Mouse (Mus musculus) testis, adult 2 months (tissue): ENCODE data around the gene Ctnna3. TPM values are rescaled to one million over a fixed set of nuclear protein-coding genes. Genes with fewer than 3 reads are reported as not detected.

Source experiments
- H3K27ac ChIP-seq: fragments of 200-500 bp; 2 replicates; pipeline ENCODE4 v1.5.1; 2012; ENCODE audit warnings: low read depth, low read length; ENCODE audit not compliant: control insufficient read depth, insufficient read depth
- H3K27me3 ChIP-seq: fragments of 200-500 bp; 2 replicates; pipeline ENCODE4 v1.6.1; 2012; ENCODE audit warnings: mild to moderate bottlenecking, low read length, moderate library complexity; ENCODE audit not compliant: control insufficient read depth, insufficient read depth
- H3K36me3 ChIP-seq: fragments of 200-500 bp; 2 replicates; pipeline ENCODE4 v1.6.1; 2012; ENCODE audit warnings: mild to moderate bottlenecking, low read length; ENCODE audit not compliant: control insufficient read depth, insufficient read depth
- H3K4me1 ChIP-seq: fragments of 200-500 bp; 2 replicates; pipeline ENCODE4 v1.6.1; 2012; ENCODE audit warnings: low read length; ENCODE audit not compliant: control insufficient read depth, insufficient read depth
- H3K4me3 ChIP-seq: fragments of 200-500 bp; 2 replicates; pipeline ENCODE4 v1.5.1; 2012; ENCODE audit warnings: low read depth, mild to moderate bottlenecking, low read length, moderate library complexity, mixed read lengths; ENCODE audit not compliant: control insufficient read depth
- CTCF ChIP-seq: fragments of 200-500 bp; IDR thresholded peaks from 2 replicates; pipeline ENCODE4 v1.5.1; 2012; ENCODE audit warnings: low read depth, mild to moderate bottlenecking, inconsistent platforms, low read length, moderate library complexity; ENCODE audit not compliant: control insufficient read depth, insufficient read depth, insufficient replicate concordance
- POLR2A ChIP-seq: fragments of 200-500 bp; IDR thresholded peaks from 2 replicates; pipeline ENCODE4 v1.6.1; 2012; ENCODE audit warnings: low read depth, mild to moderate bottlenecking, inconsistent platforms, low read length, moderate library complexity; ENCODE audit not compliant: control insufficient read depth
- polyA plus RNA-seq: library from polyadenylated mRNA; depleted of rRNA; stranded (reverse); fragments of >200 nt; gene quantifications from 2 replicates; pipeline ENCODE4 v1.2.3, GENCODE M21; 2012

Gene Ctnna3
- polyA plus RNA-seq, 1 experiment, result 38.9 TPM

- no peak within 1 kb of the TSS for H3K27ac ChIP-seq
- no peaks in the 10 kb centered on the region for H3K36me3 ChIP-seq
- TF ChIP-seq CTCF, result no peak
- H3K4me1 ChIP-seq, result peaks cover 13% of the 10 kb centered on the region
- no peak within 1 kb of the TSS for H3K4me3 ChIP-seq
- peaks cover 2% of the 10 kb centered on the region; the same call in 1 of the 2 replicates for H3K27me3 ChIP-seq
Measured at GRCm38 (mm10) chr10:64089680-64090460, 660.0 kb downstream of the Ctnna3 start, which contains the start of gene Lrrtm3. Gene Lrrtm3 (minus strand): TSS chr10:64090277.

- no peaks in the 10 kb centered on the region for H3K36me3 ChIP-seq
- TF ChIP-seq CTCF (no peak), POLR2A (no peak)
Measured at GRCm38 (mm10) chr10:64096532-64096931, 666.6 kb downstream of the Ctnna3 start.

GRCm38 (mm10) chr10:64115246-64115645, 685.3 kb downstream of the Ctnna3 start:
- no peak for TF ChIP-seq POLR2A
- TF ChIP-seq CTCF, result no peak
- no peaks in the 10 kb centered on the region for H3K27me3 ChIP-seq
- no peak overlapping the region for H3K4me3 ChIP-seq
- no peak overlapping the region for H3K27ac ChIP-seq
- H3K4me1 ChIP-seq, result no peaks in the 10 kb centered on the region
- no peaks in the 10 kb centered on the region for H3K36me3 ChIP-seq

More at GRCm38 (mm10) chr10:64096532-64096931, 666.6 kb downstream of the Ctnna3 start:
- Histone ChIP-seq H3K4me3 (no peak overlapping the region), H3K4me1 (no peaks in the 10 kb centered on the region), H3K27ac (no peak overlapping the region), H3K27me3 (no peaks in the 10 kb centered on the region)

GRCm38 (mm10) chr10:64118833-64119232, 688.9 kb downstream of the Ctnna3 start:
- Histone ChIP-seq H3K27me3 (no peaks in the 10 kb centered on the region), H3K36me3 (no peaks in the 10 kb centered on the region), H3K27ac (no peak overlapping the region), H3K4me3 (no peak overlapping the region), H3K4me1 (no peaks in the 10 kb centered on the region)
- TF ChIP-seq POLR2A (no peak), CTCF (no peak)

GRCm38 (mm10) chr10:64130397-64131150, 700.7 kb downstream of the Ctnna3 start:
- no peaks in the 10 kb centered on the region for H3K27me3 ChIP-seq
- TF ChIP-seq POLR2A (no peak), CTCF (no peak)
- H3K4me1 ChIP-seq, result no peaks in the 10 kb centered on the region
- no peak overlapping the region for H3K4me3 ChIP-seq
- H3K36me3 ChIP-seq, result no peaks in the 10 kb centered on the region
- no peak overlapping the region for H3K27ac ChIP-seq

GRCm38 (mm10) chr10:64133461-64133860, 703.6 kb downstream of the Ctnna3 start:
- Histone ChIP-seq H3K27me3 (no peaks in the 10 kb centered on the region), H3K27ac (no peak overlapping the region), H3K4me3 (no peak overlapping the region), H3K36me3 (no peaks in the 10 kb centered on the region), H3K4me1 (no peaks in the 10 kb centered on the region)
- TF ChIP-seq POLR2A (no peak), CTCF (no peak)

GRCm38 (mm10) chr10:64135481-64135880, 705.6 kb downstream of the Ctnna3 start:
- no peak overlapping the region for H3K27ac ChIP-seq
- TF ChIP-seq POLR2A (no peak), CTCF (no peak)

More at GRCm38 (mm10) chr10:64135481-64135880, 705.6 kb downstream of the Ctnna3 start:
- Histone ChIP-seq H3K36me3 (no peaks in the 10 kb centered on the region), H3K4me1 (no peaks in the 10 kb centered on the region), H3K4me3 (no peak overlapping the region), H3K27me3 (no peaks in the 10 kb centered on the region)
